Mouse (Mus musculus) adrenal gland, adult 10 weeks (tissue): ENCODE measurements around the gene Thnsl2. TPM values are rescaled to one million over a fixed set of nuclear protein-coding genes. Genes with fewer than 3 reads are reported as not detected.

Experiments
- polyA plus RNA-seq: library from polyadenylated mRNA; stranded (reverse); fragments of 350-450 nt; fragmentation: Illumina TruSeq; extraction: RNeasy Lipid Tissue Mini Kit (QIAGEN cat#74804); gene quantifications from one replicate; pipeline ENCODE4 v1.2.3, GENCODE M21; 2014; ENCODE audit warnings: low read depth, low replicate concordance

Gene Thnsl2
- polyA plus RNA-seq = 6.0 TPM

DNA sequence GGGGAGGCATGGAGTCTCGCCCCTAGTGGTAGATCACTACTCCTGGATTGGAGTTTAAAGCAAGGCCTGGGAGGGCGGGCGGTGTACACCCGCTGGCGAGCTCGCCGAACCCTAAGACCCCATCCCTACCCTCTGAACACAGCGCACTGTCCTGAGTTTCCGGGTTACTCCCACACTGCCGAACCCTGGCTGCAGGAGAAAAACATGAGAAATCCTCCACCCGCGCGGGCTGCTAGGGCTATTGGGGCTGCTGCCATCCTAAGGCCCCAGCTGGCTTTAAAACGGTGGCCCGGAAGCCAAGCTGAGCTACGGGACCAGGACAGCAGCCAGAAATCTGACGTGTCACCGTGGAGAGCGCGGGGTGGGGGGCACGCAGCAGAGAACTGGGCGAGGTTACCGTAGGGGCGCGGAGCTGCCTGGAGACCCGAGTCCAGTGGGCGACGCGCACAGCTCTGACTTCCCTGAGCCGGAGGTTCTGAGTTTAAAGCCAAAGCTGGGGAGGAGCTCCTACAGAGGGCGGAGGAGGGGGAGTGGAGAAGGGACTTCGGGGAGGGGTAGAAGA lies at the start of gene Thnsl2:
TSS of gene Thnsl2 (minus strand) at position 546 of the 562 bp plus-strand sequence.

Other genes with a start within 250 kb of the Thnsl2 start
- gene Tex37, start 225.5 kb downstream of the Thnsl2 start, polyA plus RNA-seq = not detected
- gene Foxi3, start 187.9 kb downstream of the Thnsl2 start, polyA plus RNA-seq = not detected
- not detected for gene Fabp1, start 55.4 kb upstream of the Thnsl2 start, polyA plus RNA-seq
- 393 TPM for gene Krcc1, start 127.2 kb upstream of the Thnsl2 start, polyA plus RNA-seq
- gene Smyd1, start 177.8 kb upstream of the Thnsl2 start, polyA plus RNA-seq = 2.7 TPM
- gene Cd8b1, start 178.3 kb upstream of the Thnsl2 start, polyA plus RNA-seq = not detected
- not detected for gene Cd8a, start 229.0 kb upstream of the Thnsl2 start, polyA plus RNA-seq